In the genomic region with DNA sequence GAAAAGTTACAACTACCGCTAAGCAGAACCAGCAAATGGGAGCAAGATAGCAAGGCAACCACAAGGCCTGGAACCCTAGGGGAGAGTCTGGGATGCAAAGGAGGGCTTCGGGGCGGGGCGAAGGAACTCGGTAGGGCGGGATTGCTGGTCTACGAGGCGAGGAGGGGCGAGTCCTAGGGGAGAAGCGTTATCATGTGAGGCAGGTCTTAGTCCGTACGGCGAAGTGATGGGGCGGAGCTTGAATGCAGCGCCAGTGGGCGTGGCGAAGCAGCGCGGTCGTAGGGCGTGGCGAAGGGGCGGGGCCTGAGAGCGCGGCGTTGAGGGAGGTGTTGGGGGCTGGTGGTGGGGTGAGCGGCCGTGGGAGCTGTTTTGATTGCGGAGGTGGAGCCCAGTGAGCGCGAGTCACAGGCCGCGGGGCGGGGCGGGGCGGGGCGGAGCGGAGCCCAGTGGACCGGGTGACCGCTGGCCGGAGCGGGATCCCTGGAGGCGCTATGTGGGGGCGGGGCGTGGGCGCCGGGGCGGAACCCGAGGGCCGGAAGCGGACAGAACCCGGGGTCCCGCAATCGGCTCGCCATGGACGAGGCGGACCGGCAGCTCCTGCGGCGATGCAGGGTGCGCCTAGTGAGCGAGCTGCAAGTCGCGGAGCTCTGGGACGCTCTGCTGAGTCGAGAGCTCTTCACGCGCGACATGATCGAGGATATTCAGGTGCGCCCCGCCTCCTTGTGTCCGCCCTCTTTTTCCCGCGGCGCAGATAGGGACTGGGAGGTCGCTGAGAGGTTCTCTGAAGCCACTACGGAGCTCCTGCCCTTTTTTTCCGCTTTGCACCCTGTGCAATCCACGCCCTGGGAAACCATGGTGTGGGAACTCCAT, we compare ENCODE assay signal across 7 mouse cellular contexts. TPM values are rescaled to one million over a fixed set of nuclear protein-coding genes. Genes with fewer than 3 reads are reported as not detected.
DNase-seq lines count a peak whose midpoint lies in the region; ATAC-seq lines count a peak whose summit lies in the region.

A gene (plus strand): TSS at position 331 of the 870 bp plus-strand sequence.

- ATAC-seq in intestine, embryonic 15.5 days: peak; percentile 87

- peak within 1 kb of the TSS; percentile 96 for H3K27ac ChIP-seq in intestine, embryonic 15.5 days
- H3K27ac ChIP-seq in midbrain, embryonic 10.5 days (replicated peaks): peak within 1 kb of the TSS; percentile 91

- intact Hi-C loops in gastrocnemius, postnatal 36 days (cut with DNase I): loop anchor here (5.0 kb wide), 1 partner anchor 71 kb away; a partner anchor contains a TSS
- intact Hi-C loops in left cerebral cortex, postnatal 25 days (cut with DNase I): no loop called here

- peak within 1 kb of the TSS; percentile 68 for H3K4me3 ChIP-seq in intestine, embryonic 15.5 days (replicated peaks)
- peak within 1 kb of the TSS; percentile 78 for H3K4me3 ChIP-seq in midbrain, embryonic 10.5 days

- no peaks in the 10 kb centered on the region for H3K9me3 ChIP-seq in intestine, embryonic 15.5 days
- no peaks in the 10 kb centered on the region for H3K9me3 ChIP-seq in midbrain, embryonic 10.5 days (replicated peaks)

- H3K4me2 ChIP-seq in intestine, embryonic 15.5 days (replicated peaks): peak within 1 kb of the TSS; percentile 60

- no peaks in the 10 kb centered on the region for H3K27me3 ChIP-seq in intestine, embryonic 15.5 days (replicated peaks)
- no peaks in the 10 kb centered on the region for H3K27me3 ChIP-seq in midbrain, embryonic 10.5 days (ENCODE audit: low read depth, poor library complexity, severe bottlenecking)

- DNase-seq in adrenal gland, adult 18-20 months (ENCODE audit: low spot score in 2 of 2): peak; percentile 99
- peak; percentile 97 for DNase-seq in embryo, embryonic 11 days
- DNase-seq in gastrocnemius, postnatal 36 days: peak; percentile 97 to 99
- peak; percentile 95 to 98 for DNase-seq in left cerebral cortex, postnatal 25 days (ENCODE audit: low spot score in 2 of 2)
- peak; percentile 99 for DNase-seq in midbrain, embryonic 10.5 days (ENCODE audit: low spot score)
- DNase-seq in right cerebral cortex, postnatal 4 days: peak; percentile 95

- peaks cover 7% of the 10 kb centered on the region; the same call in 1 of the 2 replicates for H3K36me3 ChIP-seq in intestine, embryonic 15.5 days
- H3K36me3 ChIP-seq in midbrain, embryonic 10.5 days: peaks cover 26% of the 10 kb centered on the region

- under 1% methylated on average over 72 of the region's 80 CpGs for WGBS in intestine, embryonic 15.5 days
- 1% methylated on average over 73 of the region's 80 CpGs for WGBS in midbrain, embryonic 10.5 days

- H3K4me1 ChIP-seq in intestine, embryonic 15.5 days (replicated peaks): peaks cover 24% of the 10 kb centered on the region
- H3K4me1 ChIP-seq in midbrain, embryonic 10.5 days: peaks cover 37% of the 10 kb centered on the region

- peak within 1 kb of the TSS; percentile 62 for H3K9ac ChIP-seq in intestine, embryonic 15.5 days

RNA-seq across cellular contexts. Expression of the gene that starts here (rescaled TPM):
- 10 to 100 TPM; 13.1 to 16.1 TPM for total RNA-seq in adrenal gland, adult 18-20 months (2021)
- total RNA-seq in gastrocnemius, postnatal 36 days (2021): 1 to 10 TPM; 1.9 to 2.2 TPM
- 21.8 and 22.2 TPM in 2 replicates for polyA plus RNA-seq in intestine, embryonic 15.5 days (2015; fragmentation: Nextera tagmentation; extraction: Ambion mirVana)
- total RNA-seq in left cerebral cortex, postnatal 25 days (2021): 10 to 100 TPM; 18.0 to 22.1 TPM
- polyA plus RNA-seq in midbrain, embryonic 10.5 days (2016; fragmentation: Nextera tagmentation; extraction: Ambion mirVana): 24.4 and 28.8 TPM in 2 replicates

Comparison
In these comparisons a context has a peak if more than half of its experiments do, and no peak if none do; other contexts are left out.
1. Peak in every context shown above with its lines: DNase-seq, ATAC-seq, H3K4me3 ChIP-seq and H3K27ac ChIP-seq.
2. RNA of the gene that starts here (total RNA-seq): 18.0 to 22.1 TPM in left cerebral cortex, postnatal 25 days and 13.1 to 16.1 TPM in adrenal gland, adult 18-20 months; 1.9 to 2.2 TPM in gastrocnemius, postnatal 36 days; every median in the first group is over 4 times any median in the second.